Mouse (Mus musculus) kidney, adult 2 months (tissue): ENCODE data around the gene Ccdc180.

ENCODE experiments used
- CTCF ChIP-seq: fragments of 200-500 bp; conservative IDR thresholded peaks from 2 replicates; pipeline ENCODE4 v1.5.1; 2011; ENCODE audit warnings: low read depth, mild to moderate bottlenecking, control low read depth, low read length, moderate library complexity, mixed read lengths; ENCODE audit not compliant: insufficient read depth, insufficient read length
- POLR2A ChIP-seq: fragments of 200-500 bp; IDR thresholded peaks from one replicate; pipeline ENCODE4 v1.6.1; 2011; ENCODE audit warnings: low read depth, low read length, control low read depth

- TF ChIP-seq CTCF, result no peak
- TF ChIP-seq POLR2A, result no peak
These were observed 28.9 kb upstream of the Ccdc180 start for GRCm38 (mm10) chr4:45861160-45861559.
